Mouse (Mus musculus) layer of hippocampus, adult 8-10 months (tissue): ENCODE data around the gene Olfr1378. TPM values are rescaled to one million over a fixed set of nuclear protein-coding genes. Genes with fewer than 3 reads are reported as not detected.

Source experiments
- DNase-seq, 2 experiments: peaks; one replicate each; pipeline ENCODE4 v3.0.0; 2022; ENCODE audit warnings: low spot score in 2 of 2
- total RNA-seq, 4 experiments: library from RNA; stranded (reverse); gene quantifications; 2 replicates each; pipeline ENCODE4 v1.2.4; 2022

The Olfr1378 gene
- total RNA-seq, result not detected

- no peak for DNase-seq
Measured at GRCm38 (mm10) chr11:50966230-50966629, at the start of gene Olfr1378. Gene Olfr1378, plus strand, starts transcription at chr11:50966530.

GRCm38 (mm10) chr11:50930469-50931014 lies 35.8 kb upstream of the Olfr1378 start:
- no peak for DNase-seq

GRCm38 (mm10) chr11:50931021-50931420 lies 35.3 kb upstream of the Olfr1378 start:
- DNase-seq, result no peak

GRCm38 (mm10) chr11:50931451-50931866 lies 34.9 kb upstream of the Olfr1378 start, which contains the start of gene Zfp354b:
Gene Zfp354b, minus strand, starts transcription at chr11:50931633.
- peak; percentile 84 to 90 for DNase-seq

DNA sequence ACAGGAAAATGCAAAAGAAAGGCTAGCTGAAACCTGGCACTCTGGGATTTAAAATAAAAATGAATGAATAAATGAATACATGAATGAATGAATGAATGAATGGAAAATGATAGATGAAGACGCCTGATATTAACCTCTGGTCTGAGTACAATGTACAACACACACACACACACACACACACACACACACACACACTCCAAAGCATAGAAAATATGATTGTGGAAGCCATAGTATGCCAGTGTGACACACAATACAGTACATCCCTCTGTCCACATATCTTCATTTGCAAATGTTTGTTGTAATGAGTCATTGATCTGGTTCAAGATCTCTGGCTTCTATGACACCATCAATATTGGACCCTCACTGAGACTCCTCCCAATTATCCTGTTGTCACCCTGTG lies 34.3 kb upstream of the Olfr1378 start:
- no peak for DNase-seq

DNA sequence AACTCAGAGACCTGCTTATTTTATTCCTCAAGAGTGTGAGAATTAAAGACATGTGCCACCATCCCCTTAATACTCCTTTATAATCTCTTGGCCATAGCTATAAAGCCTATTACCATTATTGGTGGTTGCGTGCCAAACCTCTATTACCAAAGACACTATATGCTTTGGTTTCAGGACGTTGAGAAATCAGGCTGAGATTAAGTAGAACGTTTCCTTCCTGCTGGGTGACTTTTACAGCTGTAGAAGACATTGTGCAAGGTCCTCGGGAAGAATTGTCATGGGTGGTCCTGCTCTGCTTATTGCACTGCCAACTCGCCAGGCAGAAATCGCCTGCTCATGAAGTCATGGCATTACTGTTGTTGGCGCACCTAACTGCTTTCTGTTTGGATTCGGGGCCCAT lies 27.9 kb upstream of the Olfr1378 start:
- DNase-seq, result no peak

- peak in 1 of 2 experiments; percentile 24 for DNase-seq
Measured at GRCm38 (mm10) chr11:50939621-50940366, 26.5 kb upstream of the Olfr1378 start.

GRCm38 (mm10) chr11:50942386-50942785 lies 23.9 kb upstream of the Olfr1378 start:
- DNase-seq, result no peak

- no peak for DNase-seq
Measured at GRCm38 (mm10) chr11:50943506-50943905, 22.8 kb upstream of the Olfr1378 start, which contains the start of gene 4933414I15Rik. Gene 4933414I15Rik, minus strand, starts transcription at chr11:50943765.

DNA sequence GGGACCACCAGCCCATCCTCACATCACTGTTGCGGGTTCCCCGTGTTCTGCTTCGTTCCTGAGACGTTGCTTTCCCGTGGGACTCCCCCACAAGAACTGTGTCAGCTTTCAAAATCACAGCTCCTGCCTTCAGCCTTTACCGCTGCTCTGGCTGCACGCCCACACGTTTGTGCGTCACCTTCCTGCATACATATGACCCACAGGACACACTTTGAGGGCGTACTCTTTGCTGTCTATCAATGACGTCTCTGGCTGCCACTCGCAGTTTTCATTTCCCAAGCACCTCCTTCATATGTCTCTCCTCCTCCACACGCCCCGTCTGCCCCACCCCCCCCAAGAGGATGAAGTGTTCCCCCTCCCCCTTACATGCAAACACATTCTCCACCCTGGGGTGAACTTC lies 14.0 kb upstream of the Olfr1378 start:
- no peak for DNase-seq

DNA sequence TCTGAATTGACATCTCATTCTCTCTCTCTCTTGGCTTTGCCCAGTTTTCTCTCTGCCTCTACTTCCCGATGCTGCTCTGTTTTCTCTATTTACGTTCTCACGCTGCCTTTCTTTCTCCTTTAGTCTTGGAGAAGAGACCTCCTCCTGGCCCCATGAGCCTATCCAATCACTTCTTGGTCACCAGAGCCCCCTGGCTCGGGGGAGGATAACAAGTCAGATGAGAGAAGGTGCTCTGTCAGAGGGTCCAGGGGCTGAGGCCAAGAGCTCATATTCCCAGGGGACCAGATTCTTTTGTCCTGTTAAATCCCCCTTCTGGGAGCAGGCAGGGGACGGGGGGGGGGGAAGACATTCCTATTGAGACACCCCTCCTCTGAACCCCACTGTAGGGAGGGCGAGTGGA lies 12.7 kb upstream of the Olfr1378 start, which contains the start of gene Prop1:
Prop1 (minus strand) TSS at position 101 of the 400 bp plus-strand sequence.
- no peak for DNase-seq

DNA sequence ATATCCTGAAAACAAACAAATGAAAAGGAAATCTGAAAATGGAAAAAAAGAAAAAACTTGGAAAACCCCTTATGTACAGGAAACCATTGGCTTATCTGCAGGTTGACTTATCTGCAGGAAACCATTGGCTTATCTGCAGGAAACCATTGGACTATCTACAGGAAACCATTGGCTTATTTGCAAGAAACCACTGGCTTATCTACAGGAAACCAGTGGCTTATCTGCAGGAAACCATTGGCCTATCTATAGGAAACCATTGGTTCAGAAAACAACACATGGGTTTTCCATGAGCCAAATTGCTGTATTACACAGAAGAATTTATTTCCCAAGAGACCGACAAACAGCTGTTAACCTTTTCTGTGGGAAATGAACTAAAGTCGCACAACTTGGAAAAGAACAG lies 1.4 kb upstream of the Olfr1378 start:
- no peak for DNase-seq

DNA sequence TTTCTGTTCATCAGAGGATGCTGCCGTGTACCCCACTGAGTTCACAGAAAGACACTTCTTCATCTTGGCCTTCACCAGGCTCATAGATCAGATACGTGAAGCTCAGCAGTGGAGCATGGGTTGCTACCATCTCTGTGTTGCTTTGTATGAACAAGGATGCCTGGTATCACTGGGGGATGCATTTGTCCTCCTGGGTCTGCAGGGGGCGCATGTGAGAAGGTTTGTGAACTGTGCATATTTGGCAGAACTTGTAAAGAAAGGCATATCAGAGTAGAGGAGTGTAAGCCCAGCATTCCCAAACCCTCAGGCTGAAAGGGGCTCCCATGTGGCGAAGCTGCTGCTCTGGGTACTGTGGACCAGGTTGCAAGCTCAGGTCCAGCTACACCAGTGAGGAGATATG lies 10.9 kb downstream of the Olfr1378 start:
- DNase-seq, result no peak

DNA sequence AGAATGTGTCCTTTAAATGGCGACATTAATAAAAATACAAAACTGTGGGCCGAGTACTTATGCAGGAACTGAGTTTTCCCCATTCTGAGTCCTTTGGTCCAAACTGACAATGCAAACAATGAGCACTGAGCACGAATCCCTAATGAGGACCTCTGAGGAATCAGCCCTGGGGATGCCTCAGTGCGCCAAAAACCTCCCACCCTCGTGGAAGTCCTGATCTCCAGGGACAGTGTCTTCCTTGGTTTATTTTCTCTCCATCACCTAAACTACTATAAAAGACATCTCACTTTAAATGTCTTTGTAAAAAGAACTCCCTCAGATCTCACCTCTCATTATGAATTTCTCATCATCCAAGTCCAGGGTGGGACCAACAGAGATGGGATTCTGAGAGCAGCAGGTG lies 15.3 kb downstream of the Olfr1378 start, which contains the start of gene Olfr1377:
Olfr1377 (plus strand) TSS at position 301 of the 400 bp plus-strand sequence.
- no peak for DNase-seq

DNA sequence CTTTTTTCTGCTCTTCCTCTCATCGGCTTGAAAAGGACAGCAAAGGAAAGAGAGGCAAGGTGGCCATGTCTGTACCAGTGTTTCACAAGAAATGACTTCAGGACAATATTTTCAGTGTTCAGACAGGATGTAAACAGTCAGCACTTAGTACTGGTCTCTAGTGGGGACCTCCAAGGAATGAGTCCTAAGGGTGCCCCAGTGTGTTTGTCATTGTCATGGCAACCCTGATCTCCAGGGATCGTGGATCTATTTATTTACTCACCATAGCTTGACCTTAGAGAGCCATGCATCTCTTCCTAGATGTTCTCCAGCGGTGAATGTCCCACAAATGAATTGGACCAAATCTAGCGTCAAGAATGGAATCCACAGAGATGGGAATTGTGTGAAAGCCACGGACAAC lies 37.0 kb downstream of the Olfr1378 start, which contains the start of gene Olfr51:
Olfr51 (plus strand) TSS at position 301 of the 400 bp plus-strand sequence.
- DNase-seq, result no peak

DNA sequence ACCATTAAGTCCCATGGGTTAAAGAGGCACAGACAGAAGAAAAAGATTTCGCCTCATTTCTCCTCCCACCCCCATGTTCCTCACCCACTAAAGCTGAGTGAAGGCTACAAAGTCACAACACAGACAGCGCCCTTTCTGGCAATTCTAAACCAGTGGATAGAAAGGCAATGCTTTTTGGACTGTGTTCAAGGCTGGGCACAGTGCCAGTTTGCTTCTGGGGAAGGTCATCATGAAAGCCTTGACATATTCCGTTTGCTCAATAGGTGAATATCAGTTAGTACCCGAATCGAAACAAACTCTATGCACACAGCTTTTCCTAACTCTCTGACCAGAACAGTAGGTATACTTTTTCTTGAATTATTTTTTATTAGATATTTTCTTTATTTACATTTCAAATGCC lies 45.5 kb downstream of the Olfr1378 start:
- no peak for DNase-seq

GRCm38 (mm10) chr11:51013936-51014335 lies 47.6 kb downstream of the Olfr1378 start, which contains the start of gene Olfr54:
Gene Olfr54, plus strand, starts transcription at chr11:51014236.
- no peak for DNase-seq

GRCm38 (mm10) chr11:51016341-51016740 lies 50.0 kb downstream of the Olfr1378 start:
- no peak for DNase-seq
